Mouse (Mus musculus): ENCODE measurements at regions not wholly inside any gene's neighbourhood (a gene's known extent, or its start where the extent isn't known, plus 50 kb on each side); places are given as distances from the start of the nearest gene placed in this dataset.
A peak's percentile ranks its signal among the peaks of the same experiment; 100 is the strongest.

GRCm38 (mm10) chr3:37897392-37897791 is 173.1 kb upstream of the Gm5148 start:
- no peaks in the 10 kb centered on the region for H3K27me3 ChIP-seq (replicated peaks; ENCODE audit: control insufficient read depth, insufficient read depth, low read length)
- 39% methylated on average over 3 of the region's 3 CpGs for WGBS
- no peaks in the 10 kb centered on the region for H3K9me3 ChIP-seq (ENCODE audit: control insufficient read depth, low read length)
- no peak for ATAC-seq (replicated peaks; ENCODE audit: low FRiP score)
- H3K9ac ChIP-seq (ENCODE audit: low read depth, low read length): no peak overlapping the region
- DNase-seq (ENCODE audit: low spot score): no peak
- H3K27ac ChIP-seq (ENCODE audit: low read depth, low read length): no peak overlapping the region
- no peak overlapping the region for H3K4me2 ChIP-seq
- H3K36me3 ChIP-seq (ENCODE audit: control insufficient read depth, insufficient read depth, low read length): no peaks in the 10 kb centered on the region
- no peaks in the 10 kb centered on the region for H3K4me1 ChIP-seq (replicated peaks; ENCODE audit: control insufficient read depth, insufficient read depth, low read length)
- H3K4me3 ChIP-seq (ENCODE audit: low read depth, low read length): no peak overlapping the region

DNA sequence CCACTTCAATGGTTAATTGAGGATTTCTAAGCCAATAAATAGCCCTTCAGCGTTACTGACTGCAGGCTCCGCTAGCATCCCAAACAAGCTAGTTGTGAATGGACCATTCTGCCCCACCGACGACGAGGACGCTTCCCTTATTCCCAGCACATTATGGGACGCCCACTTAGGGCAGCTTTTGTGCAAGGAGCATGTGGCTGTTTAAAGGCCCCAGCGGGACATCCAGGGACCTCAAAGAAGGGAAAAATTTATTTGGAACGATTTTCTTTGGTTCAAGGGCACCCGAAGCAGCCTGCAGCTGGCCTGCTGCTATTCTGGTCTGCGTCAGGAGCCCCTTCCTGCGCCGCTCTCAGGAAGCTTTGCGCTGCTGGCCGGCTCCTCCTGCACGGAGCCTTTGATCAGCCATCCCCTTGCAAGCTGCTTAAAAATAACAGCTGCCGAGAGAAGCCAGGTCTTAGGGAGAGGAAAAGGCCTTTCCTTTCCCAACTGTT is 172.6 kb upstream of the Gm5148 start:
- no peaks in the 10 kb centered on the region for H3K4me1 ChIP-seq (replicated peaks; ENCODE audit: control insufficient read depth, insufficient read depth, low read length)
- DNase-seq (ENCODE audit: low spot score) (no peak), ATAC-seq (replicated peaks; ENCODE audit: low FRiP score) (no peak)
- H3K4me3 ChIP-seq (ENCODE audit: low read depth, low read length): no peak overlapping the region; the same call in 1 of the 2 replicates
- no peaks in the 10 kb centered on the region for H3K27me3 ChIP-seq (replicated peaks; ENCODE audit: control insufficient read depth, insufficient read depth, low read length)
- no peak overlapping the region for H3K27ac ChIP-seq (ENCODE audit: low read depth, low read length)
- no peak overlapping the region for H3K9ac ChIP-seq (ENCODE audit: low read depth, low read length)
- no peaks in the 10 kb centered on the region for H3K36me3 ChIP-seq (ENCODE audit: control insufficient read depth, insufficient read depth, low read length)
- H3K9me3 ChIP-seq (ENCODE audit: control insufficient read depth, low read length): no peaks in the 10 kb centered on the region
- WGBS: 8% methylated on average over 17 of the region's 17 CpGs
- H3K4me2 ChIP-seq: peak overlapping the region; percentile 53

DNA sequence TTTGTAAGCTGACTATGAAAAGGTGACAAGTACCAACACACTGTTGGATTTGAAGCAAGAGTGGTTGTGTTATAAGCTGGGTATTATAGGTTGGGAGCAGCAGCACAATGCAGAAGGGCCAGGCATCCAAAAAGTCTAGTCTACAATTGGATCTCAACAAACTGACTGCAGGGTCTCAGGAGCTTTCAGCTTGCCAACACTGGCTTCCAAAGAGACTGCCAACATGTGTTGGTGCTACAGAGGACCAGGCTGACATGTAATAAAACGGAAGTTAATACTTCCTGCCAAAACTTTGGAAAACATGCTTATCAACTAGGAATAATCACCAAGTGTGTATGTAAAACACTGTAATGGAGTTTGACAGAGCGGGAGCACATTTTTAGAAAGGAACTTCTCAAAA is 170.3 kb upstream of the Gm5148 start:
- no peak for DNase-seq (ENCODE audit: low spot score)
- ATAC-seq (replicated peaks; ENCODE audit: low FRiP score): no peak
- no peak overlapping the region for H3K27ac ChIP-seq (ENCODE audit: low read depth, low read length)
- no peak overlapping the region for H3K9ac ChIP-seq (ENCODE audit: low read depth, low read length)
- H3K4me3 ChIP-seq (ENCODE audit: low read depth, low read length): no peak overlapping the region
- 76% methylated on average over 2 of the region's 2 CpGs for WGBS
- no peaks in the 10 kb centered on the region for H3K27me3 ChIP-seq (replicated peaks; ENCODE audit: control insufficient read depth, insufficient read depth, low read length)
- H3K4me2 ChIP-seq: no peak overlapping the region
- H3K9me3 ChIP-seq (ENCODE audit: control insufficient read depth, low read length): no peaks in the 10 kb centered on the region
- H3K4me1 ChIP-seq (replicated peaks; ENCODE audit: control insufficient read depth, insufficient read depth, low read length): no peaks in the 10 kb centered on the region
- no peaks in the 10 kb centered on the region for H3K36me3 ChIP-seq (ENCODE audit: control insufficient read depth, insufficient read depth, low read length)

- Histone ChIP-seq H3K4me1 (replicated peaks; ENCODE audit: control insufficient read depth, insufficient read depth, low read length) (no peaks in the 10 kb centered on the region), H3K4me3 (ENCODE audit: low read depth, low read length) (no peak overlapping the region), H3K36me3 (ENCODE audit: control insufficient read depth, insufficient read depth, low read length) (no peaks in the 10 kb centered on the region), H3K27ac (ENCODE audit: low read depth, low read length) (no peak overlapping the region), H3K9me3 (ENCODE audit: control insufficient read depth, low read length) (no peaks in the 10 kb centered on the region), H3K4me2 (no peak overlapping the region), H3K9ac (ENCODE audit: low read depth, low read length) (no peak overlapping the region), H3K27me3 (replicated peaks; ENCODE audit: control insufficient read depth, insufficient read depth, low read length) (no peaks in the 10 kb centered on the region)
- WGBS: 63% methylated on average over 1 of the region's 1 CpGs
- DNase-seq (ENCODE audit: low spot score) (no peak), ATAC-seq (replicated peaks; ENCODE audit: low FRiP score) (no peak)
Measured at GRCm38 (mm10) chr3:37890202-37890601, 165.9 kb upstream of the Gm5148 start.

DNA sequence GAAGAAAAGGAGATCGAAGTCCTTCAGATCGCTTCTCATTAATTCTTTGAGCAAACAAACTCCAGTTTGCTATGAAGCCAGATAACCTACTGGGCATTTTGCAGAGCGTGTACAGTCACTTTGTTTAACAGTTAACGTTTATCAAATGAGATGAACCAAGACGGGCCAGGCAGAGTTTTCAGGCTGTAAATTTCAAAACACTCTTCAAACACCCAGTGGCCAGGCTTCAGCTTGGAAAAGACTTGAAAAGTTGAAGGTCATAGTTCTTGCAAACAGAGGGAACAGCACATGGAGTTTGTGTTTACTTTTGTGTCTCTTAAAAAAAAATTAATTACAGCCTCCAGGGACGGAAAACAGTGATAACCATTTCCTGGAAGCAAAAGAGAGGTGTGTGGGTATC is 164.2 kb upstream of the Gm5148 start:
- no peak overlapping the region for H3K4me2 ChIP-seq
- no peak overlapping the region for H3K27ac ChIP-seq (ENCODE audit: low read depth, low read length)
- H3K9ac ChIP-seq (ENCODE audit: low read depth, low read length): no peak overlapping the region
- WGBS: 48% methylated on average over 6 of the region's 6 CpGs
- no peaks in the 10 kb centered on the region for H3K27me3 ChIP-seq (replicated peaks; ENCODE audit: control insufficient read depth, insufficient read depth, low read length)
- no peak for DNase-seq (ENCODE audit: low spot score)
- no peak for ATAC-seq (replicated peaks; ENCODE audit: low FRiP score)
- H3K4me3 ChIP-seq (ENCODE audit: low read depth, low read length): no peak overlapping the region
- no peaks in the 10 kb centered on the region for H3K9me3 ChIP-seq (ENCODE audit: control insufficient read depth, low read length)
- no peaks in the 10 kb centered on the region for H3K4me1 ChIP-seq (replicated peaks; ENCODE audit: control insufficient read depth, insufficient read depth, low read length)
- H3K36me3 ChIP-seq (ENCODE audit: control insufficient read depth, insufficient read depth, low read length): no peaks in the 10 kb centered on the region

- Histone ChIP-seq H3K4me1 (replicated peaks; ENCODE audit: control insufficient read depth, insufficient read depth, low read length) (no peaks in the 10 kb centered on the region), H3K9ac (ENCODE audit: low read depth, low read length) (no peak overlapping the region), H3K27ac (ENCODE audit: low read depth, low read length) (no peak overlapping the region), H3K27me3 (replicated peaks; ENCODE audit: control insufficient read depth, insufficient read depth, low read length) (no peaks in the 10 kb centered on the region), H3K4me3 (ENCODE audit: low read depth, low read length) (no peak overlapping the region), H3K9me3 (ENCODE audit: control insufficient read depth, low read length) (no peaks in the 10 kb centered on the region), H3K4me2 (no peak overlapping the region), H3K36me3 (ENCODE audit: control insufficient read depth, insufficient read depth, low read length) (no peaks in the 10 kb centered on the region)
- ATAC-seq (replicated peaks; ENCODE audit: low FRiP score) (no peak), DNase-seq (ENCODE audit: low spot score) (no peak)
- 83% methylated on average over 3 of the region's 3 CpGs for WGBS
Measured at GRCm38 (mm10) chr3:37887711-37888110, 163.4 kb upstream of the Gm5148 start.

DNA sequence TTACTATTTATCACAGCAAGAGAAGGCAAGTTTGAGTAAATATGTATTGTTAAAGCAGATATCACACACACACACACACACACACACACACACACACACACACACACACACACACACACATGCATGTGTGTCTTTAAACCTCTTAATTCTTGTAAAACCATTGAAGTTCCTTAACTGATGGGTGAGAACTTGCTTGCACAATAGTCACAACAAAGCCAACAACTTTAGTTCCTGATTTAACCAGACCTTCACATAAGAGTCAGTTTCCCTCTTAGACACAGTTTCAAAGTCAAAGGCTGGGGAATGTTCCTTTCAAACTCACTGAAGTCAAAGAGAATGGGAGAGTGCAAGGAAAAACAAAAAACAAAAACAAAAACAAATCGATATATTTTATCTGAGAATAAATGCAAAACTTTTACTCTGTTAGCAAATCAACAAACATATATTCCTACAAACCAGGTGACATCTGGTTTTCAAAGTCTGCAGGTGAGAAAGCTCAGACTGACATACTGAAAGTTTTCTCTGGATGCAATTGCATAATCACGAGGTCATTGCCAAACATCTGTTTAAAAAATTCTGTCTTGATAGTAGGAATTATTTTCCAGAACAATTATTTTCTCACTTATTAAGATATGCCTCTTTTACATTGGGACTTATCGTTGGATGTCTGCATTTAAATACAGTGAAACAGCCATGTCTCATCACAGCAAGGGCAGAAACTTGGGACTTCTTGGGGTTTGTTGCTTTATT is 162.6 kb upstream of the Gm5148 start:
- 86% methylated on average over 3 of the region's 3 CpGs for WGBS
- no peak overlapping the region for H3K27ac ChIP-seq (ENCODE audit: low read depth, low read length)
- H3K27me3 ChIP-seq (replicated peaks; ENCODE audit: control insufficient read depth, insufficient read depth, low read length): no peaks in the 10 kb centered on the region
- H3K4me1 ChIP-seq (replicated peaks; ENCODE audit: control insufficient read depth, insufficient read depth, low read length): no peaks in the 10 kb centered on the region
- H3K9ac ChIP-seq (ENCODE audit: low read depth, low read length): no peak overlapping the region
- DNase-seq (ENCODE audit: low spot score): no peak
- H3K4me3 ChIP-seq (ENCODE audit: low read depth, low read length): no peak overlapping the region
- H3K36me3 ChIP-seq (ENCODE audit: control insufficient read depth, insufficient read depth, low read length): no peaks in the 10 kb centered on the region
- H3K9me3 ChIP-seq (ENCODE audit: control insufficient read depth, low read length): no peaks in the 10 kb centered on the region
- no peak for ATAC-seq (replicated peaks; ENCODE audit: low FRiP score)
- H3K4me2 ChIP-seq: no peak overlapping the region

DNA sequence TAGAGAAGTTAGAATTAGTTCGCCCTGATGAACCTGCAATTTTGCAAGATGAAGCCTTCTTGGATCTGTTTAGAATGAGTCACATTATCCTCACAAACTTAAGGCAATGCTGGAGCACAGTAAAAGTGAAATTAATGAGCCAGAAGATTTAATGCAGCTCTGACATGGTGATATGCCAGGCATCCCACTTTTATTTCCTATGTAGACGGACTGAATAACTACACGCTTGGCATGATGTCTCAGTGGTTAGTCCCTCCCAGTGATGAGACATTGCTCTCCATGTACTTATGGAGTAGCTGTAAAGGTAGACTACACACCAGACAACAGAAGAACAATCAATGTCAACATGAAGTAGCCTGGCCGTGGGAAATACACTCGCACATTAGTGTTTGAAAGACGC is 161.5 kb upstream of the Gm5148 start:
- Histone ChIP-seq H3K27me3 (replicated peaks; ENCODE audit: control insufficient read depth, insufficient read depth, low read length) (no peaks in the 10 kb centered on the region), H3K4me2 (no peak overlapping the region), H3K9me3 (ENCODE audit: control insufficient read depth, low read length) (no peaks in the 10 kb centered on the region), H3K4me3 (ENCODE audit: low read depth, low read length) (no peak overlapping the region), H3K27ac (ENCODE audit: low read depth, low read length) (no peak overlapping the region), H3K36me3 (ENCODE audit: control insufficient read depth, insufficient read depth, low read length) (no peaks in the 10 kb centered on the region), H3K9ac (ENCODE audit: low read depth, low read length) (no peak overlapping the region), H3K4me1 (replicated peaks; ENCODE audit: control insufficient read depth, insufficient read depth, low read length) (no peaks in the 10 kb centered on the region)
- WGBS: 87% methylated on average over 6 of the region's 6 CpGs
- ATAC-seq (replicated peaks; ENCODE audit: low FRiP score): no peak
- no peak for DNase-seq (ENCODE audit: low spot score)

DNA sequence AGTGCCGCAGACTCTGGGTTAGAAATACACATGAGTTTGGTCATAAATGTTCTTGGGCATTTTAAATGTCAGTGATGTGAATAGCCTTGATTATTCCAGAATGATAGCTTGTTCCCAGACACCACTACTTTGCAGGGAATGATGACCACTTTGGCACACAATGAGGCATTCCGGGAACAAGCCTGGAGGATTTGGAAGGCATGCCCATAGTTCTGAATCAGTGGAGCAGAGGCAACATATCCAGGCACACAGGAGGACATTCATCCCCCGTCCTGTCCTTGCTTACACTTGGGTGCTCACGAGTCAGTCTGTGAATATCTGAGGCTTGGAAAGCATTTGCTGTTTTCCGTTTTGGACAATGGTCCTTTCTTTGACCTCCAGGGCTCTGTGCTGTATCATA is 158.1 kb upstream of the Gm5148 start:
- Histone ChIP-seq H3K27ac (ENCODE audit: low read depth, low read length) (no peak overlapping the region), H3K4me1 (replicated peaks; ENCODE audit: control insufficient read depth, insufficient read depth, low read length) (no peaks in the 10 kb centered on the region), H3K9ac (ENCODE audit: low read depth, low read length) (no peak overlapping the region), H3K4me2 (no peak overlapping the region), H3K4me3 (ENCODE audit: low read depth, low read length) (no peak overlapping the region), H3K36me3 (ENCODE audit: control insufficient read depth, insufficient read depth, low read length) (no peaks in the 10 kb centered on the region), H3K27me3 (replicated peaks; ENCODE audit: control insufficient read depth, insufficient read depth, low read length) (no peaks in the 10 kb centered on the region), H3K9me3 (ENCODE audit: control insufficient read depth, low read length) (no peaks in the 10 kb centered on the region)
- WGBS: 80% methylated on average over 5 of the region's 5 CpGs
- DNase-seq (ENCODE audit: low spot score) (no peak), ATAC-seq (replicated peaks; ENCODE audit: low FRiP score) (no peak)

Data from liver, embryonic 11.5 days (tissue).